Mouse (Mus musculus): ENCODE measurements at regions not wholly inside any gene's neighbourhood (a gene's known extent, or its start where the extent isn't known, plus 50 kb on each side); places are given as distances from the start of the nearest gene placed in this dataset.
A peak's percentile ranks its signal among the peaks of the same experiment; 100 is the strongest.

- H3K36me3 ChIP-seq (ENCODE audit: control insufficient read depth, insufficient read depth, low read length): no peaks in the 10 kb centered on the region
- no peaks in the 10 kb centered on the region for H3K27me3 ChIP-seq (ENCODE audit: control insufficient read depth, insufficient read depth, low read length)
- ATAC-seq (ENCODE audit: insufficient read depth, low FRiP score): no peak
- no peaks in the 10 kb centered on the region for H3K9me3 ChIP-seq (replicated peaks; ENCODE audit: control insufficient read depth, low read length)
- H3K4me3 ChIP-seq (replicated peaks; ENCODE audit: low read length): no peak overlapping the region
- WGBS: 86% methylated on average over 2 of the region's 2 CpGs
- no peaks in the 10 kb centered on the region for H3K4me1 ChIP-seq (ENCODE audit: control insufficient read depth, insufficient read depth, low read length)
- no peak overlapping the region for H3K4me2 ChIP-seq (ENCODE audit: low read depth, low read length)
- H3K9ac ChIP-seq (ENCODE audit: low read length): no peak overlapping the region
- H3K27ac ChIP-seq (ENCODE audit: low read length): no peak overlapping the region
Measured at GRCm38 (mm10) chr1:15155046-15155445, 938.1 kb downstream of the 4930444P10Rik start.

- no peak for ATAC-seq (ENCODE audit: insufficient read depth, low FRiP score)
- Histone ChIP-seq H3K36me3 (ENCODE audit: control insufficient read depth, insufficient read depth, low read length) (no peaks in the 10 kb centered on the region), H3K4me1 (ENCODE audit: control insufficient read depth, insufficient read depth, low read length) (no peaks in the 10 kb centered on the region), H3K4me3 (replicated peaks; ENCODE audit: low read length) (no peak overlapping the region), H3K27ac (ENCODE audit: low read length) (no peak overlapping the region), H3K27me3 (ENCODE audit: control insufficient read depth, insufficient read depth, low read length) (no peaks in the 10 kb centered on the region), H3K9me3 (replicated peaks; ENCODE audit: control insufficient read depth, low read length) (no peaks in the 10 kb centered on the region), H3K9ac (ENCODE audit: low read length) (no peak overlapping the region), H3K4me2 (ENCODE audit: low read depth, low read length) (no peak overlapping the region)
- WGBS: 86% methylated on average over 2 of the region's 2 CpGs
Measured at GRCm38 (mm10) chr1:15153952-15154351, 939.2 kb downstream of the 4930444P10Rik start.

GRCm38 (mm10) chr1:15143922-15144591, 949.1 kb downstream of the 4930444P10Rik start:
- Histone ChIP-seq H3K27ac (ENCODE audit: low read length) (no peak overlapping the region), H3K9me3 (replicated peaks; ENCODE audit: control insufficient read depth, low read length) (no peaks in the 10 kb centered on the region), H3K9ac (ENCODE audit: low read length) (no peak overlapping the region), H3K4me2 (ENCODE audit: low read depth, low read length) (no peak overlapping the region), H3K36me3 (ENCODE audit: control insufficient read depth, insufficient read depth, low read length) (no peaks in the 10 kb centered on the region), H3K4me3 (replicated peaks; ENCODE audit: low read length) (no peak overlapping the region), H3K4me1 (ENCODE audit: control insufficient read depth, insufficient read depth, low read length) (no peaks in the 10 kb centered on the region), H3K27me3 (ENCODE audit: control insufficient read depth, insufficient read depth, low read length) (no peaks in the 10 kb centered on the region)
- WGBS: 45% methylated on average over 1 of the region's 1 CpGs
- ATAC-seq (ENCODE audit: insufficient read depth, low FRiP score): peak; percentile 60

- H3K36me3 ChIP-seq (ENCODE audit: control insufficient read depth, insufficient read depth, low read length): no peaks in the 10 kb centered on the region
- H3K9me3 ChIP-seq (replicated peaks; ENCODE audit: control insufficient read depth, low read length): no peaks in the 10 kb centered on the region
- H3K4me3 ChIP-seq (replicated peaks; ENCODE audit: low read length): no peak overlapping the region
- H3K4me1 ChIP-seq (ENCODE audit: control insufficient read depth, insufficient read depth, low read length): no peaks in the 10 kb centered on the region
- 14% methylated on average over 3 of the region's 3 CpGs for WGBS
- no peaks in the 10 kb centered on the region for H3K27me3 ChIP-seq (ENCODE audit: control insufficient read depth, insufficient read depth, low read length)
- H3K27ac ChIP-seq (ENCODE audit: low read length): no peak overlapping the region
- no peak for ATAC-seq (ENCODE audit: insufficient read depth, low FRiP score)
- no peak overlapping the region for H3K9ac ChIP-seq (ENCODE audit: low read length)
- no peak overlapping the region for H3K4me2 ChIP-seq (ENCODE audit: low read depth, low read length)
Measured at GRCm38 (mm10) chr1:15118462-15118861, 974.7 kb downstream of the 4930444P10Rik start.

GRCm38 (mm10) chr1:15111420-15111819, 981.7 kb downstream of the 4930444P10Rik start:
- no peak for ATAC-seq (ENCODE audit: insufficient read depth, low FRiP score)
- 89% methylated on average over 2 of the region's 2 CpGs for WGBS
- H3K27ac ChIP-seq (ENCODE audit: low read length): no peak overlapping the region
- H3K9ac ChIP-seq (ENCODE audit: low read length): no peak overlapping the region
- H3K9me3 ChIP-seq (replicated peaks; ENCODE audit: control insufficient read depth, low read length): no peaks in the 10 kb centered on the region
- no peak overlapping the region for H3K4me2 ChIP-seq (ENCODE audit: low read depth, low read length)
- no peaks in the 10 kb centered on the region for H3K36me3 ChIP-seq (ENCODE audit: control insufficient read depth, insufficient read depth, low read length)
- no peak overlapping the region for H3K4me3 ChIP-seq (replicated peaks; ENCODE audit: low read length)
- H3K27me3 ChIP-seq (ENCODE audit: control insufficient read depth, insufficient read depth, low read length): no peaks in the 10 kb centered on the region
- H3K4me1 ChIP-seq (ENCODE audit: control insufficient read depth, insufficient read depth, low read length): no peaks in the 10 kb centered on the region

GRCm38 (mm10) chr1:15070331-15070730, 1022.8 kb downstream of the 4930444P10Rik start:
- Histone ChIP-seq H3K4me3 (replicated peaks; ENCODE audit: low read length) (no peak overlapping the region), H3K9me3 (replicated peaks; ENCODE audit: control insufficient read depth, low read length) (no peaks in the 10 kb centered on the region), H3K27me3 (ENCODE audit: control insufficient read depth, insufficient read depth, low read length) (no peaks in the 10 kb centered on the region), H3K9ac (ENCODE audit: low read length) (no peak overlapping the region), H3K36me3 (ENCODE audit: control insufficient read depth, insufficient read depth, low read length) (no peaks in the 10 kb centered on the region), H3K27ac (ENCODE audit: low read length) (no peak overlapping the region), H3K4me1 (ENCODE audit: control insufficient read depth, insufficient read depth, low read length) (no peaks in the 10 kb centered on the region), H3K4me2 (ENCODE audit: low read depth, low read length) (no peak overlapping the region)
- no peak for ATAC-seq (ENCODE audit: insufficient read depth, low FRiP score)
- WGBS: 97% methylated on average over 1 of the region's 1 CpGs

GRCm38 (mm10) chr1:15034047-15034446, 1059.1 kb downstream of the 4930444P10Rik start:
- 35% methylated on average over 1 of the region's 1 CpGs for whole genome bisulfite sequencing
- H3K4me2 ChIP-seq (ENCODE audit: low read depth, low read length): no peak overlapping the region
- no peaks in the 10 kb centered on the region for H3K36me3 ChIP-seq (ENCODE audit: control insufficient read depth, insufficient read depth, low read length)
- H3K4me3 ChIP-seq (replicated peaks; ENCODE audit: low read length): no peak overlapping the region
- H3K27me3 ChIP-seq (ENCODE audit: control insufficient read depth, insufficient read depth, low read length): no peaks in the 10 kb centered on the region
- no peaks in the 10 kb centered on the region for H3K9me3 ChIP-seq (replicated peaks; ENCODE audit: control insufficient read depth, low read length)
- no peak overlapping the region for H3K9ac ChIP-seq (ENCODE audit: low read length)
- H3K4me1 ChIP-seq (ENCODE audit: control insufficient read depth, insufficient read depth, low read length): no peaks in the 10 kb centered on the region
- no peak for ATAC-seq (ENCODE audit: insufficient read depth, low FRiP score)
- H3K27ac ChIP-seq (ENCODE audit: low read length): no peak overlapping the region

- no peak overlapping the region for H3K4me3 ChIP-seq (replicated peaks; ENCODE audit: low read length)
- no peaks in the 10 kb centered on the region for H3K9me3 ChIP-seq (replicated peaks; ENCODE audit: control insufficient read depth, low read length)
- WGBS: 85% methylated on average over 4 of the region's 4 CpGs
- H3K9ac ChIP-seq (ENCODE audit: low read length): no peak overlapping the region
- H3K27ac ChIP-seq (ENCODE audit: low read length): no peak overlapping the region
- no peak overlapping the region for H3K4me2 ChIP-seq (ENCODE audit: low read depth, low read length)
- H3K27me3 ChIP-seq (ENCODE audit: control insufficient read depth, insufficient read depth, low read length): no peaks in the 10 kb centered on the region
- ATAC-seq (ENCODE audit: insufficient read depth, low FRiP score): no peak; the same call in 1 of the 2 replicates
- H3K4me1 ChIP-seq (ENCODE audit: control insufficient read depth, insufficient read depth, low read length): no peaks in the 10 kb centered on the region
- no peaks in the 10 kb centered on the region for H3K36me3 ChIP-seq (ENCODE audit: control insufficient read depth, insufficient read depth, low read length)
Measured at GRCm38 (mm10) chr1:15018460-15018779, 1074.7 kb downstream of the 4930444P10Rik start.

GRCm38 (mm10) chr1:15017689-15018459, 1075.3 kb downstream of the 4930444P10Rik start:
- H3K4me3 ChIP-seq (replicated peaks; ENCODE audit: low read length): no peak overlapping the region
- H3K9ac ChIP-seq (ENCODE audit: low read length): no peak overlapping the region
- no peak overlapping the region for H3K27ac ChIP-seq (ENCODE audit: low read length)
- WGBS: 67% methylated on average over 9 of the region's 9 CpGs
- no peak overlapping the region for H3K4me2 ChIP-seq (ENCODE audit: low read depth, low read length)
- H3K4me1 ChIP-seq (ENCODE audit: control insufficient read depth, insufficient read depth, low read length): no peaks in the 10 kb centered on the region
- H3K27me3 ChIP-seq (ENCODE audit: control insufficient read depth, insufficient read depth, low read length): no peaks in the 10 kb centered on the region
- H3K9me3 ChIP-seq (replicated peaks; ENCODE audit: control insufficient read depth, low read length): no peaks in the 10 kb centered on the region
- ATAC-seq (ENCODE audit: insufficient read depth, low FRiP score): peak; percentile 13; the same call in 1 of the 2 replicates
- no peaks in the 10 kb centered on the region for H3K36me3 ChIP-seq (ENCODE audit: control insufficient read depth, insufficient read depth, low read length)
